Mouse (Mus musculus): ENCODE measurements around the gene 1810055G02Rik. TPM values are rescaled to one million over a fixed set of nuclear protein-coding genes. Genes with fewer than 3 reads are reported as not detected.
A peak's percentile ranks its signal among the peaks of the same experiment; 100 is the strongest.

1810055G02Rik gene
- polyA plus RNA-seq, 1 experiment, result 61.9 TPM

- no peak overlapping the region for H3K4me3 ChIP-seq (ENCODE audit: insufficient read depth, poor library complexity, severe bottlenecking)
- H3ac ChIP-seq (ENCODE audit: control insufficient read depth, insufficient read length, low read depth), result no peak overlapping the region
- peaks cover 15% of the 10 kb centered on the region for H3K79me3 ChIP-seq (ENCODE audit: low read depth)
- H3K27me3 ChIP-seq (ENCODE audit: control insufficient read depth, insufficient read depth, insufficient read length), result no peaks in the 10 kb centered on the region
- peaks cover 16% of the 10 kb centered on the region for H3K79me2 ChIP-seq (ENCODE audit: control insufficient read depth, insufficient read depth)
- TF ChIP-seq CTCF (IDR thresholded peaks at IDR 0.05; ENCODE audit: control insufficient read depth, insufficient read depth, insufficient read length) (no peak), MYOG (IDR thresholded peaks at IDR 0.05; ENCODE audit: control insufficient read depth, extremely low read depth, insufficient read length) (no peak), USF1 (IDR thresholded peaks at IDR 0.05; ENCODE audit: low read depth) (no peak), CEBPB (IDR thresholded peaks at IDR 0.05; ENCODE audit: low read depth) (no peak)
- peaks cover 7% of the 10 kb centered on the region for H3K36me3 ChIP-seq (ENCODE audit: control insufficient read depth, insufficient read depth)
Measured at GRCm38 (mm10) chr19:3765221-3765820, 57.2 kb downstream of the 1810055G02Rik start.

GRCm38 (mm10) chr19:3766378-3766777 is 58.3 kb downstream of the 1810055G02Rik start:
- Histone ChIP-seq H3K4me3 (ENCODE audit: insufficient read depth, poor library complexity, severe bottlenecking) (no peak overlapping the region), H3K79me2 (ENCODE audit: control insufficient read depth, insufficient read depth) (peaks cover 26% of the 10 kb centered on the region)
- TF ChIP-seq MAX (IDR thresholded peaks at IDR 0.05) (no peak), CTCF (IDR thresholded peaks at IDR 0.05; ENCODE audit: control insufficient read depth, insufficient read depth, insufficient read length) (no peak), CEBPB (IDR thresholded peaks at IDR 0.05; ENCODE audit: low read depth) (no peak), FOSL1 (IDR thresholded peaks at IDR 0.05; ENCODE audit: insufficient read depth, low read length, poor library complexity, severe bottlenecking) (no peak), MYOG (IDR thresholded peaks at IDR 0.05; ENCODE audit: control insufficient read depth, extremely low read depth, insufficient read length) (no peak), USF1 (IDR thresholded peaks at IDR 0.05; ENCODE audit: low read depth) (no peak), MYOD1 (IDR thresholded peaks at IDR 0.05; ENCODE audit: control insufficient read depth, insufficient read length, low read depth) (no peak)

GRCm38 (mm10) chr19:3767276-3767780 is 59.2 kb downstream of the 1810055G02Rik start, which contains the start of gene Kmt5b:
Kmt5b (plus strand) TSS chr19:3767421.
- TF ChIP-seq MYOD1 (IDR thresholded peaks at IDR 0.05; ENCODE audit: control insufficient read depth, insufficient read length, low read depth) (no peak), MAX (IDR thresholded peaks at IDR 0.05) (no peak), MYOG (IDR thresholded peaks at IDR 0.05; ENCODE audit: control insufficient read depth, extremely low read depth, insufficient read length) (no peak)
- Histone ChIP-seq H3K36me3 (ENCODE audit: control insufficient read depth, insufficient read depth) (peaks cover 10% of the 10 kb centered on the region), H3K27me3 (ENCODE audit: control insufficient read depth, insufficient read depth, insufficient read length) (no peaks in the 10 kb centered on the region), H3ac (ENCODE audit: control insufficient read depth, insufficient read length, low read depth) (peak within 1 kb of the TSS; percentile 93), H3K4me3 (ENCODE audit: insufficient read depth, poor library complexity, severe bottlenecking) (peak within 1 kb of the TSS; percentile 69), H3K79me2 (ENCODE audit: control insufficient read depth, insufficient read depth) (peaks cover 36% of the 10 kb centered on the region), H3K79me3 (ENCODE audit: low read depth) (peaks cover 31% of the 10 kb centered on the region)

More at GRCm38 (mm10) chr19:3766378-3766777, 58.3 kb downstream of the 1810055G02Rik start:
- Histone ChIP-seq H3K79me3 (ENCODE audit: low read depth) (peaks cover 24% of the 10 kb centered on the region), H3K27me3 (ENCODE audit: control insufficient read depth, insufficient read depth, insufficient read length) (no peaks in the 10 kb centered on the region), H3K36me3 (ENCODE audit: control insufficient read depth, insufficient read depth) (peaks cover 10% of the 10 kb centered on the region), H3ac (ENCODE audit: control insufficient read depth, insufficient read length, low read depth) (no peak overlapping the region)

Other genes with a start within 250 kb of the 1810055G02Rik start
- 18.1 TPM for gene Ppp6r3, start 132.5 kb upstream of the 1810055G02Rik start, polyA plus RNA-seq (2012; fragmentation: generic; extraction: Trizol)
- gene Lrp5, start 21.7 kb upstream of the 1810055G02Rik start, polyA plus RNA-seq (2012; fragmentation: generic; extraction: Trizol), result 33.8 TPM
- gene Kmt5b, start 59.1 kb downstream of the 1810055G02Rik start, polyA plus RNA-seq (2012; fragmentation: generic; extraction: Trizol), result 5.6 TPM
- gene Chka, start 143.5 kb downstream of the 1810055G02Rik start, polyA plus RNA-seq (2012; fragmentation: generic; extraction: Trizol), result 30.9 TPM
- gene Tcirg1, start 198.8 kb downstream of the 1810055G02Rik start, polyA plus RNA-seq (2012; fragmentation: generic; extraction: Trizol), result 61.1 TPM
- gene Ndufs8, start 204.5 kb downstream of the 1810055G02Rik start, polyA plus RNA-seq (2012; fragmentation: generic; extraction: Trizol), result 309 TPM
- gene Aldh3b1, start 221.5 kb downstream of the 1810055G02Rik start, polyA plus RNA-seq (2012; fragmentation: generic; extraction: Trizol), result 6.9 TPM
- 0.29 TPM for gene Unc93b1, start 226.9 kb downstream of the 1810055G02Rik start, polyA plus RNA-seq (2012; fragmentation: generic; extraction: Trizol)